Mouse (Mus musculus) NIH3T3 (cell line): Measurements from ENCODE around the gene Stum.
A peak's percentile ranks its signal among the peaks of the same experiment; 100 is the strongest.
"Not testable (repeated sequence)": the region's sequence is repeated elsewhere in the genome, so short reads cannot be mapped to it uniquely, and the experiment has no call there.

ENCODE experiments used
- DNase-seq: peaks from one replicate; pipeline ENCODE4 v3.0.0-alpha.2; 2012; ENCODE audit warnings: low read depth

The Stum gene

DNA sequence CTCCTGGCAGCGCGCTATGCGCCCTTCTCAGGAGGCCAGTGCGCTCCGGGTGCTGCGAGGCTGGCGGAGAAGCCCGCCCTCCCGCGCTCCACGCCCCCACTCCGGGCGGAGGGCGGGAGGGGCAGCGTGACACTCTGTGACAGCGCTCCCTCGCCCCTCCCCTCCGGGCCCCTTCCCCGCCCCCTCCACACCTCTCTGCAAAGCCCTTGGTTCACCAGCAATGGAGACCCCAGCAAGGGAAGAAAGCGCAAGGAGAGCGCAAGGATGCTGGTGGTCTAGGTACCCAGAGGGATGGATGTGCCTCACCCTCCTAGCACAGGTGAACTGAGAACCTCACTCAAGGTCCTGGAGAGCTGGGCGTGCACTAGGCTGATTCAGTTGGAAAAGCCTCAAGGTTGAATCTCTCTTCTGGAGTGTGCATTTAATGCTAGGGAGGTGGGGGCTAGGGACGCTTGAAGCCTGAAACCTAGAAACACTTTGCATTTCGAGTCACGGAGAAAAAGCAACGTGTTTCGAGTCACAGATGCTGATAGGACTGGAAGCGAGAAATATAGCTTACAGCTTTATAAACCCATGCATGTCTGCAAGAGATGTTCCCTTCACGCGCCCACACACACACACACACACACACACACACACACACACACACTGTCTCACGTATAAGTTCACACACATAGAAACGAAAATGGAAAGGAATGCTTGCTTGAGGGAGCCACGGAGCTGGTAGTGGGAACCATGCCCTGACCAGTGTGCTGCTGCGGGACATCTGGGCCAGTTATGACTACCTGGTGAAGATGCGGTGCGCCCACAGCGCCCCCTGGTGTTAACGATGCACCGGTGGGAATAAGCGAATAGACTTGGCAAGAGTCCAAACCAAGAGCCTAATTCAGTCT, at the start of gene Stum:
Gene Stum (minus strand): TSS at position 106 of the 893 bp plus-strand sequence.
- peak; percentile 70 for DNase-seq

DNA sequence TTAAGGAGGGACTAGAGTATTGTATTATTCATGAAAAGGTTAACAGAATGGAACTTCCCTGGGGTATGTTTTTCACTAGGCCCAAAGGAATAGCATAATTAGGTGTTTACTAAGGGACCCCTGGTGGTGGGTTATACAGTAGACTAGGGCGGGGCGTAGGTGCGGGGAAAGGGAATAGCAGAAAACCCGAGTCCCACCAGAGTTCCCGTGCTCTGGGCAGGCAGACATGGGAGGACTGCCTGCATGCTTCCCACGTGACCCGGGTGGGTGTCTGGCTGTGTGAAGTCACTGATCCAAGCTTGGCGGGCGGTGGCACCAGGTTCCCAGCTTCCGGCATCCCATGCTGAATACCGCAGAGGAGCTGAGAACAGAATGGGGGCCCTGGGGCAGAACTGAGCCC, 49.4 kb upstream of the Stum start:
- no peak for DNase-seq

- DNase-seq, result no peak
Measured at GRCm38 (mm10) chr1:180530457-180531263, 47.4 kb upstream of the Stum start.

GRCm38 (mm10) chr1:180529847-180530246, 46.5 kb upstream of the Stum start:
- DNase-seq, result no peak

- DNase-seq, result no peak
Measured at GRCm38 (mm10) chr1:180525301-180525700, 42.0 kb upstream of the Stum start.

DNA sequence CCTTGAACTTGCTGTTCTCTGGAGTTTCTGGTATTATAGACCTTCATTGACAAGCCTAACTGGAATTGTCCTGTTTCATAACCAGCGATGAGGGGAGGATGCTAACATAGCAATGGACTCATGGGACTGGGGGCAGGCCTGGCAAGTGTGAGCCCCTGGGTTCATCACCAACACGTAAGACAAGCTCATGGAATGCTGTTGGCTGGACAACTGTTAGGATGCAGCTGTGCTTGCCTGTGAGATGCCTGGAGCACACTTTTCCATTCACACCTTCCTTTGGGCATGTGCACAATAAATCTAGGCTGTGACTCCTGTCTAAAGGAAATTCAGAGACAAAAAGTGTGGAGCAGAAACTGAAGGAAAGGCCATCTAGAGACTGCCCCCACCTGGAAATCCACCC, 40.0 kb upstream of the Stum start:
- no peak for DNase-seq

DNA sequence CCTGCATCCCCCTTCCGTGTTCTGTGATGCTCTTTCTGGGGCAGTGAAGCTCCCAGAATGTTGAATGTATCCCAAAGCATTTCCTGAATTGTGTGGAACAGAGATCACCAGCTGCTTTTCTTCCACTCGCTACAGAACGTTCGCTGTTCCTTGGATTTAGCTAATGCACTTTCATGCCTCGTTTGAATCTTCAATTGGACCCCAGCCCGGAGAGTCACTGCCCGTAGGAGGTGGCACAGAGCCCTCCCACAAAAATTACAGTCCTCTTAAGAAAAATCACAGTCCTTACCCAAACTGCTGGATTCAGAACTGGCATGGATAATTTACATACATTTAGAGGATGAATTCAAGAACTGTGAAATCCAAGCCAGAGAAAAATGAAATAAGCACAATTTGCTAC, 36.9 kb upstream of the Stum start:
- DNase-seq, result no peak

GRCm38 (mm10) chr1:180519520-180519919, 36.2 kb upstream of the Stum start:
- no peak for DNase-seq

DNA sequence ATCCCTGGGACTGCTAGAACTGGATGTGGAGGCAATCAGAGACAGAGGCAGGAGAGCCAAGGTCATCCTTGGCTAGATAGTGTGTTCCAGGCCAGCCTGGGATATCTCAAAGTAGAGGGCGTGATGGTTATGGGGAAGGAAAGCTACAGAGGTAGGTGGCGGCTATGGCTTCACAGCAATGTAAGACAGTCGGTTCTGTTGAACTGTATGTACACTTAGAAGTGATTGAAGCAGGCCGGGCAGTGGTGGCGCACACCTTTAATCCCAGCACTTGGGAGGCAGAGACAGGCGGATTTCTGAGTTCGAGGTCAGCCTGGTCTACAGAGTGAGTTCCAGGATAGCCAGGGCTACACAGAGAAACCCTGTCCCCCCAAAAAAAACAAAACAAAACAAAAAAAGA, 35.6 kb upstream of the Stum start:
- not testable (repeated sequence) for DNase-seq

GRCm38 (mm10) chr1:180518412-180518811, 35.1 kb upstream of the Stum start:
- no peak for DNase-seq

DNA sequence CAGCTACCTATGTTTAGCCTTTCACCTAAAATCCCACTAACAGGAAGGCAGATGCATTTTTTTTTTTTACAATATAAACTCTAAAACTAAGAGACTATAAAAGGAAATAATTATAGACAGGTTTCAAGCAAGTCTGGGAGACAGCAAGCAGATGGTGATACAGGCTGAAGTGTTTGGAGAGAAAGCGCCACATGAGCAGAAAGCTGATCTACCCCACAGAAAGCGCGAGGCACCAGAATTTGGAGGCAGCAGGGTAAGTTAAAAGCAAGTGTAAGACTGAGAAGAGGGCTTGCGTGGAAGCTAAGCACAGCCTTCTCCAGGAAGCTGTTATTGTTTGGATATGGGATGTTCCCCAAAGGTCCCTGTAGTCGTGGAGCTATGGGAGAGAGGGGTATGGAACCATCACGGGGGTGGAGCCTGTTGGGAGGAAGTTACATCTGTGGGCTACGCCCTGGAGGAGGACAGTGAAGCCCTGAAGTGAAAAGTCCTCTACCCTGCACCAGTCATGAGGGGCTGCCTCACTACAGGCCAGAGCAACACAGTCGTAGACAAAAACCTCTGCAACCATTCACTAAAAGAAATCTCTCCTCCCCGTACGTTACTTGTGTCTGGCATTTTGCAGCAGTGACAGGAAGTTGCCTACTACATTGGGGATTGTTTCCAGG, 34.2 kb upstream of the Stum start:
- no peak for DNase-seq

GRCm38 (mm10) chr1:180514077-180514476, 30.8 kb upstream of the Stum start:
- no peak for DNase-seq

DNA sequence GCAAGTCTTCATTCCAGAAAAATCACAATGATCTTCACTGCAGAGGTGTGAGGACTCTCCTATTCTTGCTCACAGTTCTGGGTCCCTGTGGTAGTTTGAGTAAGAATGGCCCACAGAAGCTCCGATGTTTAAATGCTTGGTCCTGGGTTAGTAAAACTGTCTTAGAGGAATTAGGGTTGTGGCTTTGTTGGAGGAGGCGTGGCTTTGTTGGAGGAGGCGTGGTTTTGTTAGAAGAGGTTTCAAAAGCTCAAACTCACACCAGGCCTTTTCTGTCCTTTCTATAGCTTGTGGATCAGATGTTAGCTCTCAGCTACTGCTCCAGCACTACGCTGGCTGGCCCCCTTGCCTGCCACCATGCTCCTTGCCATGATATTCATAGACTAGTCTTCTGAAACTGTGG, 27.6 kb upstream of the Stum start:
- DNase-seq, result no peak

GRCm38 (mm10) chr1:180510442-180510841, 27.1 kb upstream of the Stum start:
- DNase-seq, result no peak

DNA sequence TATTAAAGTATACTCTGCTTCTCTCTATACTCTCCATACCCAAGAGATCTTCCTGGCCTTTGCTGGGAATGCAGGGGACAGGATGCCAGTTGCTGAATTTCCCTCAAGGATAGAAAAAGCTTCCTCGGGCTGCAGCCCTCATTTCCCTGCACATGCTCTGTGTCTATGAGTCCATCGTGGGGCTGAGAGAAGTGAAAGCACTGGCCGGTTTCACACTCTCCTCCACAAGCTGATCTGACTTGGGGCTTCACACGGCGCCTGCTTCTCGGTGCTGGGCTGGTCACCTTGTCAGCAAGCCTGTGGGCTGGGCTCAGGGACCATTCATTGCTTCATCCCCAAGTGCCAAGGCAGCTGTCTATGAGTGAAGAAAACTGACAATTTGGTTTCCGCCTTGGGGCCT, 25.4 kb upstream of the Stum start:
- DNase-seq, result no peak

DNA sequence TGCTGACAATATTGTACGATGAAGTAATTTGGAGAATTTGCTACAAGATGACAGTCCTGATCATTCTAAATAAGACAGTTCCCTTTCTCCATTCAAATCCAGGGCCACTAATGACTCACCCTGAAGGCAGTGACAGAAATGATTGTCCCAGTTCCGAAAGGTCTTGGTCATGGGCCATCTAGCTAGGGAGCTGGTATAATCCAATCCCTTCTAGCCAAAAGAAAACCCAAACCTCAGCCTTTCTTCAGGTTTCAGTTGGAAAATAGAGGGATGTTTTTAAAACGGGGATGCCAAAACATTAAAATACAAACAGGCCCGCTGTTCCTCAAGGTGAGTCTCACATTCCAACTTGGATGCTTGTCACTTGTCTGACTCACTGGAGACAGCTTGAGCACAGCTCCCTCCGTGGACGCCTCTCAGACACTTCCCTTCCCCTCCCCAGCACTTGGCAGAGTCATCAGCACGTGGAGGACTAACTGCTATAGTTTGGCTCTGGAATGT, 24.0 kb upstream of the Stum start:
- DNase-seq, result peak; percentile 17

GRCm38 (mm10) chr1:180506341-180506740, 23.0 kb upstream of the Stum start:
- no peak for DNase-seq

DNA sequence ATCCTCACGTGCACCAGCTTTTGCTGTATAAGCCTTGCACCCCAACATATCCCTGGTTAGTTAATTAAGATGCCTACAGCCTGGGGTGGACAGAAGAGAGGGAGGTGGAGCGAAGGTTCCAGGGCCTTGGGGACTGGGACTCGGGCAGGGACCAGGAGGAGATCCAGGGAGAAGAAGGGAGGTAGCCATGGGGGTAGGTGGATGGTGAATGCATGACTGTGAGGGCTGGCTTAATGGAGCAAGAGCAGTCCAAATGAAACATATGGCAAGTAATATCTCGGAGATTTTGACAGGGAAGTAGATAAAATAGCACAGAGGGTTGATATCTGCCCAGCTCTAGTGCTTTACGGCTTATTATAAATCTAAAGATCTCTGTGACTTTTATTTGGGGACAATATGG, 21.6 kb upstream of the Stum start:
- no peak for DNase-seq

DNA sequence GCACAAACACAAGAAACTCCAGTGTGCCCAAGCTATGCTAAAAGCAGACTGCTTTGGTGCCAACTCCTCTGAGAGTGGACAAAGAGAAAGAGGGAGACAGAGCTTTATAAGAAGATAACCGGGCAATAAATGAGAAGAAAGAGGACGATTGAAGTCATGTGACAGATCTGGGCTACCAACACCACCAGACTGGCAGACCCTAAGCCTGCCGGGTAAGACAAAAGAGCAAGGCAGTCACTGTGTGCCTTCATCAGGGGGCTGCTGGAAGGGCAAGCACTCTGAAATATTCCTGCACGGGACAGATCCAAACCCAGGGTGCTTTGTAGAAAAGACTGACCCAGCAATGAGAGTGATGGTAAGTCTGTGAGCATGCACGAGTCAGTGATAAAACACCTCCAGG, 20.2 kb upstream of the Stum start:
- DNase-seq, result no peak

DNA sequence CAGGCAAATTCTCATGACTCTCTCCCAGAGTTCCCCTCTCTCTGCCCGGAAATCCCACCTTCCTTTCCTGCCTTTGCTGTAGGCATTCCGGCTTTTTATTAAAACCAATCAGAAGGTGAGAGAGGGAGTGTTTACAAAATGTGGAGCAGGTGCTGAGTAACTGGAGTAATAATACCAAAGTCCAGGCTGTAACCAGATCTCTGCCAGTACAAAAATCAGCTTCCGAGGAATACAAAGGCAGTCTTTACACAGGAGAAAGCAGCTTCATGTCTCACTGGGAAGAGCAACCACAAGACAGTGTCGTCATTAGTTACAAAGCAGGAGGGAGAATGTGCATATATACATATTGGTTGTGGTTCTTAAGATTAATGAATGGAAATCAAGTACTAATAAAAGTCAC, 19.3 kb upstream of the Stum start:
- no peak for DNase-seq

- DNase-seq, result no peak
Measured at GRCm38 (mm10) chr1:180500641-180501040, 17.3 kb upstream of the Stum start.

DNA sequence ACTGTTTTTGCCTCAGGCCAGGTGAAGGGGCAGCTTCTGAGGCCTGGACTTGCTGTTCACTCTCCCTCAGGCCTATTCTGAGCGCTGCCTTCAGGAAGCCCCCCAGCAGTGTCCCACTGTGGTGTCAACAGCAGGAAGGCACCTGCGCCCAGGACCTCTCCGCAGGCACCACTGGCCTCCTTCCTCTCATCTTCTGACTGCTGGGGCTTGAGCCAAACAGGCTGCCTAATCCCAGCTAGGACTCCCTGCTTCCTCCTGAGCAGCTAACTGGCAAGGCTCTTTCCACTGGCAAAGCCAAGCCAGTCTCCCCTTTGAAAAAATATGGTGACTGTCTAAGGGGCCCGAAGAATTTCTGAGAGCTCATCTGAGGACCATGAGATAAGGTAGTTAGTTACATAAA, 16.9 kb upstream of the Stum start:
- no peak for DNase-seq

GRCm38 (mm10) chr1:180499766-180500165, 16.5 kb upstream of the Stum start:
- no peak for DNase-seq
